Mouse (Mus musculus) neural tube, embryonic 14.5 days (tissue): ENCODE measurements around the gene Zfp788. TPM values are rescaled to one million over a fixed set of nuclear protein-coding genes. Genes with fewer than 3 reads are reported as not detected.
"Not testable (repeated sequence)": the region's sequence is repeated elsewhere in the genome, so short reads cannot be mapped to it uniquely, and the experiment has no call there.

Experiments used
- ATAC-seq: fragments of 200-750 bp; cut with Nextera tagmentation; 2 replicates; pipeline ENCODE4 v1.8.0; 2017; ENCODE audit warnings: low read depth, mild to moderate bottlenecking, moderate TSS enrichment, moderate library complexity
- H3K27ac ChIP-seq: fragments of 300-500 bp; sonication (generic); 2 replicates; pipeline ENCODE4 v1.5.1; 2014; ENCODE audit warnings: low read depth, mild to moderate bottlenecking, control low read depth, low read length, moderate library complexity, mixed read lengths
- H3K27me3 ChIP-seq: fragments of 300-500 bp; sonication (generic); 2 replicates; pipeline ENCODE4 v1.6.1; 2014; ENCODE audit warnings: low read length; ENCODE audit not compliant: control insufficient read depth, insufficient read depth
- H3K36me3 ChIP-seq: fragments of 300-500 bp; sonication (generic); 2 replicates; pipeline ENCODE4 v1.6.1; 2014; ENCODE audit warnings: low read length, mixed read lengths; ENCODE audit not compliant: control insufficient read depth, insufficient read depth
- H3K4me1 ChIP-seq: fragments of 300-500 bp; sonication (generic); 2 replicates; pipeline ENCODE4 v1.6.1; 2014; ENCODE audit warnings: low read length; ENCODE audit not compliant: control insufficient read depth, insufficient read depth
- H3K4me2 ChIP-seq: fragments of 300-500 bp; sonication (generic); 2 replicates; pipeline ENCODE4 v1.6.1; 2014; ENCODE audit warnings: mild to moderate bottlenecking, low read depth, low read length, control low read depth
- H3K4me3 ChIP-seq: fragments of 300-500 bp; sonication (generic); 2 replicates; pipeline ENCODE4 v1.5.1; 2014; ENCODE audit warnings: low read depth, low read length, control low read depth, mixed read lengths
- H3K9ac ChIP-seq: fragments of 300-500 bp; sonication (generic); replicated peaks from 2 replicates; pipeline ENCODE4 v1.6.1; 2014; ENCODE audit warnings: low read depth, mild to moderate bottlenecking, control low read depth, low read length, mixed read lengths
- H3K9me3 ChIP-seq: fragments of 300-500 bp; sonication (generic); 2 replicates; pipeline ENCODE4 v1.6.1; 2016; ENCODE audit warnings: low read length; ENCODE audit not compliant: control insufficient read depth
- WGBS: fragments of 180-500 bp; shearing (Covaris S2); extraction: QIAGEN DNeasy Blood & Tissue Kit; methylation state at CpG from one replicate; pipeline ENCODE4 v1.1.7; 2014; 5-methylcytosine and 5-hydroxymethylcytosine counted together
- polyA plus RNA-seq: library from polyadenylated mRNA; unstranded; fragments of >200 nt; fragmentation: Nextera tagmentation; extraction: Ambion mirVana; gene quantifications from 2 replicates; pipeline ENCODE4 v1.2.1, GENCODE M21; 2014

The Zfp788 gene
- 36.2 and 36.6 TPM in 2 replicates for polyA plus RNA-seq

DNA sequence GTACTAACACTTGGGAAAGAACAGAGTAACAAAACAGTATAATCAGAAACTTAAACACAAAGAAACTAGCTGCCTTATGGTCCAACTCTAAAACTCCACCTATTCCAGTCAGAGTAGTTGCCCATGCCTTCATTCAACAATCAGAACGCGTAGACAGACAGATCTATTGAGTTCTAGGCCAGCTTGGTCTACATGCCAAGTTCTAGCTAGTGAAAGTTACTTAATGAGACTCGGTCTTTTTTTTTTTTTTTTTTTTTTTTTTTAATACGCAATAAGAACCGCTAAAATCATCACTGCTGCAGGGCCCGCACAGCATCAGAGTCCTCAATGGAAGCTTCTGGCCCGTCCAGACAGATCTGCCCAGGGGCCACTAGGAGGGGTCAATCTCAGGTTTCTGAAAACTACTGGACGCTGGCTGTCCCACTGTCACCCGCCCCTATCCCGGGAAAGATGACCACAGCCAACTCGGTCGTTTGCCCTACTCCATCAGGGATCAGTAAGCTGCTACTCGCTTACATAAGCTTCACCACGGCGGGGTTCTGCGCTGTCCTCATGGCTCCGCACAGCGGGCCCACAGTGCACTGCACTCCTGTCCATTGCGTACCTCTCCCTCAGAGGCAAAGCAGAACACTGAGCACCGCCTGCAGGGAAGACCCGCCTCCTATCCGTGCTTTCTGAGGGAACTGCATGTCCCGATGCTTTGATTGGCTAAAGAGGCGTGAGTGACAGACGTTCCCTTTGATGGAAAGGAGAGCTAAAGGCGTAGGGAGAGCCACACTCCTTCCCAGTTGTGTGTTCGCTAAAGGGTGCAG lies at the start of gene Zfp788:
Zfp788 (plus strand) TSS at position 795 of the 812 bp plus-strand sequence.
- whole genome bisulfite sequencing: 2% methylated on average over 27 of the region's 27 CpGs
- H3K27ac ChIP-seq: peak within 1 kb of the TSS; percentile 97
- H3K4me3 ChIP-seq: peak within 1 kb of the TSS; percentile 72
- no peaks in the 10 kb centered on the region; the same call in 1 of the 2 replicates for H3K9me3 ChIP-seq
- 0 out of 2 replicates have a peak, but pooled peaks cover 3% of the 10 kb centered on the region for H3K4me1 ChIP-seq
- peak within 1 kb of the TSS; percentile 74 for H3K9ac ChIP-seq
- H3K36me3 ChIP-seq: peaks cover 7% of the 10 kb centered on the region
- peak within 1 kb of the TSS; percentile 77 for H3K4me2 ChIP-seq
- ATAC-seq: peak; percentile 97
- H3K27me3 ChIP-seq: no peaks in the 10 kb centered on the region

GRCm38 (mm10) chr7:41587831-41588230 lies 45.2 kb upstream of the Zfp788 start:
- not testable (repeated sequence) for H3K9me3 ChIP-seq, H3K27ac ChIP-seq, H3K9ac ChIP-seq, H3K27me3 ChIP-seq, H3K4me3 ChIP-seq, H3K36me3 ChIP-seq, H3K4me1 ChIP-seq, H3K4me2 ChIP-seq, ATAC-seq

- H3K9me3 ChIP-seq: no peaks in the 10 kb centered on the region
- H3K27me3 ChIP-seq: no peaks in the 10 kb centered on the region
- H3K4me2 ChIP-seq: peak overlapping the region; percentile 73
- H3K4me1 ChIP-seq: 0 out of 2 replicates have a peak, but pooled peaks cover 10% of the 10 kb centered on the region
- ATAC-seq: peak; percentile 57
- H3K27ac ChIP-seq: no peak overlapping the region
- H3K36me3 ChIP-seq: no peaks in the 10 kb centered on the region
- 49% methylated on average over 5 of the region's 5 CpGs for WGBS
- no peak overlapping the region for H3K9ac ChIP-seq
- H3K4me3 ChIP-seq: peak overlapping the region; percentile 58
Observed at GRCm38 (mm10) chr7:41598615-41599014, 34.4 kb upstream of the Zfp788 start.

GRCm38 (mm10) chr7:41599034-41599813 lies 33.8 kb upstream of the Zfp788 start, which contains the start of gene 2610021A01Rik:
Gene 2610021A01Rik (plus strand): TSS chr7:41599230.
- peak; percentile 99 for ATAC-seq
- Histone ChIP-seq H3K27me3 (no peaks in the 10 kb centered on the region), H3K27ac (0 out of 2 replicates have a peak within 1 kb of the TSS, but pooled peaks have one; percentile 34), H3K4me1 (0 out of 2 replicates have a peak, but pooled peaks cover 10% of the 10 kb centered on the region), H3K4me3 (peak within 1 kb of the TSS; percentile 58), H3K4me2 (peak within 1 kb of the TSS; percentile 73), H3K36me3 (no peaks in the 10 kb centered on the region), H3K9ac (peak within 1 kb of the TSS; percentile 60), H3K9me3 (no peaks in the 10 kb centered on the region)
- WGBS: under 1% methylated on average over 41 of the region's 41 CpGs

- H3K4me3 ChIP-seq: peak overlapping the region; percentile 58
- no peaks in the 10 kb centered on the region for H3K9me3 ChIP-seq
- 0 out of 2 replicates have a peak, but pooled peaks cover 10% of the 10 kb centered on the region for H3K4me1 ChIP-seq
- H3K27ac ChIP-seq: no peak overlapping the region
- H3K27me3 ChIP-seq: no peaks in the 10 kb centered on the region
- ATAC-seq: no peak
- H3K36me3 ChIP-seq: no peaks in the 10 kb centered on the region
- H3K4me2 ChIP-seq: peak overlapping the region; percentile 73
- 8% methylated on average over 3 of the region's 3 CpGs for WGBS
- peak overlapping the region; percentile 60 for H3K9ac ChIP-seq
Observed at GRCm38 (mm10) chr7:41599932-41600548, 33.0 kb upstream of the Zfp788 start.

GRCm38 (mm10) chr7:41611654-41612053 lies 21.3 kb upstream of the Zfp788 start:
- Histone ChIP-seq H3K4me1 (no peaks in the 10 kb centered on the region), H3K9ac (no peak overlapping the region), H3K27me3 (no peaks in the 10 kb centered on the region), H3K36me3 (peaks cover 13% of the 10 kb centered on the region), H3K4me3 (no peak overlapping the region), H3K27ac (no peak overlapping the region), H3K4me2 (no peak overlapping the region), H3K9me3 (no peaks in the 10 kb centered on the region)
- 88% methylated on average over 3 of the region's 3 CpGs for WGBS
- no peak for ATAC-seq

DNA sequence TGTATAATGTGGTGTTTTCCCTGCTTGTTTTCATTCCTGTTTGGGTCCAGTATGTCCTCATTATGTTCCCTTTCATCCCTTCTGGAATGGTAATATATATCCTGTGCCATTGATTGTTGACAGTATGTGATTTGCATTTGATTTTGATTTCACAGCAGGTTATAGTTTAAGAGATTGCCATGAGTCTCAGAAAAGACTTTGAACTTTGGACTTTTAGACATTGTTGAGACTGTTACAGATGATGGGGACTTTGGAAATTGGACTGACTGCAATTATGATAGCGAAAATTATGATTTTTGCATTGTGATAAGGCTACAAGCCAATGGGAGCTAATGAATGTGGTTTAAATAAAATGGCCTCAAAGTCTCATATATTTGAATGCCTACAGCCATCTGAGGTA lies 16.8 kb upstream of the Zfp788 start:
- ATAC-seq, H3K9ac ChIP-seq, H3K27ac ChIP-seq, H3K4me2 ChIP-seq, H3K9me3 ChIP-seq, H3K4me1 ChIP-seq, H3K27me3 ChIP-seq, H3K4me3 ChIP-seq: not testable (repeated sequence)
- peaks cover 13% of the 10 kb centered on the region for H3K36me3 ChIP-seq
- WGBS: 91% methylated on average over 1 of the region's 1 CpGs

DNA sequence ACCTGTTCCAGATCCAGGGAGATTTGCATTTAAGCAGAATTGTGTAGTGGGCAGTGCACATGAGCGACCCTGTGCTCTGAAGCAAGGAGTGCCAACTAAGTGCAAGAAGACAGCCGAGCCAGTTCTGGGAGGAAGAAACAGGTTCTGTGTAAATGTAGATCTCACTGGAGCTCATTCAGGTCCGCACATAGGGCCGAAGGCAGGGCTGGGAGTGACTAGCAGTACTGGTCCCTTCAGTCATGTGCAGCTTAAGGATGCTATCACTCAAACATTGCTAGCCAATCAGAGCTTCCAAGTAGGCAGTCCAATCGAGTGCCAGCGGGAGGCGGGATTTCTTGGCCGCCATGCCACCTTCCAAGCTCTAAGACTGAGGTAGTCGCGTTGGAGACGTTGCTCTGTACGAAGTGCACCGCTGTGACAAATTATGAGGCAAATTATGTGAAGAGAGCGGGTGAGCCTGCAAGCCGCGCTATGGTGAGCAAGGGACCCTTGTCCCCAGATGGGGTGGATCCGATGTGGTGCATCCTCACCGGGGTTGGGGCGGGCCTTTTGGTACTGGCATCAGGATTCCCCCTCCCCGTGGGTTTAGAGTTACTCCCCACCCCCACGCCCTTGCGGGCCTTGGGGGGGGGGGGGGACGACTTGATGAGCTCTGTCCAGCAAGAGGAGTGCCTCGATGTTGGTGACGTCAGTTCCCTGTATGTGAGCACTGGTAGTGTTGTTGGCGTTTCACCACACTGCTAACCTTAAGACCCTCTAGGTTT lies 400 bp downstream of the Zfp788 start:
- peak; percentile 97 for ATAC-seq
- Histone ChIP-seq H3K27ac (peak overlapping the region; percentile 97), H3K9ac (peak overlapping the region; percentile 74), H3K36me3 (peaks cover 7% of the 10 kb centered on the region), H3K4me2 (peak overlapping the region; percentile 77), H3K27me3 (no peaks in the 10 kb centered on the region), H3K4me3 (peak overlapping the region; percentile 72), H3K9me3 (no peaks in the 10 kb centered on the region; the same call in 1 of the 2 replicates), H3K4me1 (0 out of 2 replicates have a peak, but pooled peaks cover 3% of the 10 kb centered on the region)
- WGBS: under 1% methylated on average over 26 of the region's 26 CpGs
